Mouse (Mus musculus): Measurements from ENCODE around the gene Rasgrp1. TPM values are rescaled to one million over a fixed set of nuclear protein-coding genes. Genes with fewer than 3 reads are reported as not detected.

Gene Rasgrp1
- 0.21 and 0.40 TPM in 2 replicates for polyA plus RNA-seq (2016; fragmentation: Nextera tagmentation; extraction: Ambion mirVana)

DNA sequence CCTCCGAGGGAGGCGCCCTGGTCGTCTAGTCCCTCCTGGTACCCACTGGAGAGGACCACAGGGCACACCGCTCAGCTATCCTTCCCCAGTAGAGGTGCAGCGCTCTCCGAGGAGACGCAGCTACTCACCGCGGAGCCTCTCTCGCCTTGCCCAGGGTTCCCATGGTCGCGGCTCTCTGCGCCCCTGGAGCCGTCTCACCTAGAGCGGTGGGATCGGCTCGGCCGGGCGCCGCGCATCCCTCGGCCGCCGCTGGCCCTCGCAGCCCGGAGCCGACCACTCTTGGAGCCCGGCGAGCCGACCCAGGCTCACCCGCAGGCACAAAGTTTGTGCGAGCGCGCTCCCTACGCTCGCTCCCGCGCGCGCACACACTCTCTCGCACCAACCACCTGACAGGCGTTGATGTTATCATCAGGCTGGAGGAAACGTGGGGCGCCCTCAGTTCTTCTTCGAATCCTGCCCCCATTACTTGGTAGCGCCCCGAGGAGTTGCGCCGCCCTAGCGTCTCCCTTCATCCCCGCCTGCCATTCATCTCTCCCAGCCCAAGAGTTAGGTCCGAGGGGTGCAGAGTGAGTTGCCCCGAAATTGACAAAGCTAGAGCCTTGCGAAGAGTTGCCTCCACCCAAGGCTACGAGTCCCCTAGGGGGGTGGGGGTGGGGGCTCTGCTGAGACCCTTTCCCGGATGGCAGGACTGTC lies at the start of gene Rasgrp1:
Gene Rasgrp1 (minus strand): TSS at position 455 of the 693 bp plus-strand sequence.
- Histone ChIP-seq H3K27me3 (ENCODE audit: low read depth, poor library complexity, severe bottlenecking) (peaks cover 65% of the 10 kb centered on the region), H3K36me3 (no peaks in the 10 kb centered on the region), H3K4me3 (peak within 1 kb of the TSS; percentile 68), H3K9me3 (replicated peaks) (no peaks in the 10 kb centered on the region), H3K27ac (peak within 1 kb of the TSS; percentile 61), H3K4me1 (peaks cover 16% of the 10 kb centered on the region)
- 2% methylated on average over 56 of the region's 56 CpGs for WGBS
- peak; percentile 71 for DNase-seq (ENCODE audit: low spot score)

DNA sequence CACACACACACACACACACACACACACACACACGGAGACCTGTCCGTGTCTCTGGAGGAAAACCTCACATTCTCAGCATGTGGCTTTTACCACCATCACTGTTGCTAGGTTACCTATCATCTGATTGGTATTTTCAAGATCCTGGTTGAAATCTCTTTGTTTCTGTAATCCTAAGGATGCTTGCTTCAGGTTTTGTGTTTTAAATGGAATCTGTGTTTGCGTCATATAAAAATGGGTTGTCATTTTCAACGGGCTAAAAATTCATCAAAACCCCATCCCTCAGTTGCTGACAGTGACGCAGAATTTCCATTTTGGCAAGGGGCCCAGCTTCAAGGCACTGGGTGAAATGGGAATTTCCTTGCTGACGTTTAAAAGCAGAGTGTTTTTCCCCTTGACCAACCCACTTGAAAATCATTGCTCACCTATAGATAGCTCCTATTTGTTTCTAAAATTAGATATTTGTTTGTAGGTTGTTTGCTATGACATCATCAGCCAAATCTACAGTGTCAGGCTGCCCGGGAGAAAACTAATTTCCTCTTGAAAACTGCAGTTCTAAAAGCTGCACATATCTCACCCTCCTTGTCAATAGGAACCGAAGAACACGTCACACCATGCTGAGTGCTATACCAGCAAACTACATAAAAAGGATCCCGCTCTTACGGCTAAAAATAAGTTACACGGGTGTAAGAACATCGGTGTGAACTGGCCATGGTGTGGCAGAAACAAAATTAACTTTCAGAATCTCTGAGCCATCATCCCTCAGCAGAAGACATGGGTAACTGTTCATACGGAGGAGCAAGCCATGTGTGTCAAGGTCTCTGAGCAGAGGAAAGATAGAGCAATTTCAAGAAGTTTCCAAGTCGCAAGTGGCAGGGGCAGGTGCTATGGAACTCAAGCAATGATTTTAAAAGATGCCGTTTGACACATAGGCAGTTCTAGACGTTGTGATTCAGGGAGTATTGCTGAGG lies 47.4 kb upstream of the Rasgrp1 start:
- no peak overlapping the region for H3K4me3 ChIP-seq
- DNase-seq (ENCODE audit: low spot score) = no peak
- H3K4me1 ChIP-seq = no peaks in the 10 kb centered on the region
- no peaks in the 10 kb centered on the region for H3K36me3 ChIP-seq
- no peaks in the 10 kb centered on the region for H3K9me3 ChIP-seq (replicated peaks)
- H3K27me3 ChIP-seq (ENCODE audit: low read depth, poor library complexity, severe bottlenecking) = no peaks in the 10 kb centered on the region
- H3K27ac ChIP-seq = no peak overlapping the region
- WGBS = 89% methylated on average over 17 of the region's 17 CpGs

DNA sequence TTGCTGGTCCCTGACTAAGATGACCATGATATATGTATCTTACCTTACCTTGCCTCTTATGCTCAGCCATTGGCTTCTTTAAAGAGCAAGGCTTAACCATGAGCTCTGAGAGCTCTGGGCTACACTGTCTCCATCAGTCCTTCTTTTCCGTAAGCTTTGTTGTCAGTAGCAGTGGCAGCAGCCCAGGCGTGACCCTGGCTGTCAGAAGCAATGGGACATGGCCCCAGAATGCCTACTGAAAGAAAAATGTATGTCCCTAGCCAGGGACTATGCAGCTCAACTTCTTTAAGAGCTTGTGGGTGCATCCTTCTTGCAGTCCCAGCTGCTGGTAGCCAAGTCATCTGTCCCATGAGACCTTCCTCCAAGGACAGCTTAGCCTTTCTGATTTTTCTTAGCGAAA lies 46.7 kb upstream of the Rasgrp1 start:
- no peaks in the 10 kb centered on the region for H3K27me3 ChIP-seq (ENCODE audit: low read depth, poor library complexity, severe bottlenecking)
- no peaks in the 10 kb centered on the region for H3K4me1 ChIP-seq
- H3K4me3 ChIP-seq = no peak overlapping the region
- DNase-seq (ENCODE audit: low spot score) = no peak
- 92% methylated on average over 3 of the region's 3 CpGs for WGBS
- no peak overlapping the region for H3K27ac ChIP-seq
- H3K36me3 ChIP-seq = no peaks in the 10 kb centered on the region
- no peaks in the 10 kb centered on the region for H3K9me3 ChIP-seq (replicated peaks)

DNA sequence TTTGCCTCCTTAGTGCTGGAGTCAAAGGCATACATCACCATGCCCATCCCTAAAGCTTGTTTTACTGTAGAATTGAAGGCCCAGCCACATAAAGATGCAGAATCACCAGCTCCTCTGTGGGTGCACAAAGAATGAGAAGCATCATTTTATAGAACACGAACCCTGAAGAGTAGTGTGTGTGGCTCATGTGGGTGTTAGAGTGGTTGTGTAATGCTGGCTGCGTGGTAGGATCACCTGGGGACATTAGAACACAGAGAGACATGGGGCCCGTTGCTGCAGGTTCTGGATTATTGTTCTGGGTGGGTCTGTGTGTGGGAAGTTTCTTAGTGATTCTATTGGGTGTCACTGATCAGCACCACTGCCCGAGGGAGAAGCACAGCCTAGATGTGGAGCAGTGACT lies 45.3 kb upstream of the Rasgrp1 start:
- no peak for DNase-seq (ENCODE audit: low spot score)
- no peak overlapping the region for H3K4me3 ChIP-seq
- no peaks in the 10 kb centered on the region for H3K4me1 ChIP-seq
- no peak overlapping the region for H3K27ac ChIP-seq
- 86% methylated on average over 4 of the region's 4 CpGs for WGBS
- H3K9me3 ChIP-seq (replicated peaks) = no peaks in the 10 kb centered on the region
- no peaks in the 10 kb centered on the region for H3K36me3 ChIP-seq
- no peaks in the 10 kb centered on the region for H3K27me3 ChIP-seq (ENCODE audit: low read depth, poor library complexity, severe bottlenecking)

DNA sequence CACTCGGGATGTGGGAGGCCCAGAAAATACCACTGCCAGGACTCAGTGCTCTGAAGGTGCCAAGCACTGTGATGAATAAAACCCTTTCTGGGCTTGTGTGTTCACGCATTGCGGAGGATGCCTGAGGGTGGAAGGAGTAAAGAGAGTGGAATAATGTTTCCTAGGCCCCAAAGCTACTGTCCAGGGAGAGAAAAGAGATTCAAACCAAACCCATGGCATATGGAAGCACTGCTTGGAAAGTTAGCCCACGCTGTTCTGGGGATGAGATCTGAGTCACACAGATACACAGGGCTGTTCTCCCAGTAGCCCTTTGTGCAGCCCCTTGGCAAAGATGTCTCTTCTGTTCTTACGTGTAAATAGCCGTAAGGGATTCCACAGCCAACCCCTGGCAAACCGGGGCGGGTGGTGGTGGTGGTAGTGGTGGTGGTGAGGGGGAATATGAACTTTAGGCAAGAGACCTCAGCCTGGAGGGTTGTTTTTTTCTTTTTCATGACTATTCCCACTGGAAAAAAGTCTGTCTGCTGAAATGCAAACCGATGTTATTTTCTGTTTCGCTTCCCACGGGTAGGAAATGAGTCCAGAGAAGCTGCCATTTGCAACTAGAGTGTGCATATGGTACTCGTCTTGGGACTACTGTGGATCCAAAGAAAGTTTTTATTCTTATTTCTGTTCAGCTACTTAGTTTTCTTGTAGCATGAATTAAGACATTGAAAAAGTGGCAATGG lies 44.3 kb upstream of the Rasgrp1 start:
- no peak overlapping the region for H3K4me3 ChIP-seq
- no peaks in the 10 kb centered on the region for H3K9me3 ChIP-seq (replicated peaks)
- 88% methylated on average over 12 of the region's 12 CpGs for WGBS
- no peaks in the 10 kb centered on the region for H3K27me3 ChIP-seq (ENCODE audit: low read depth, poor library complexity, severe bottlenecking)
- DNase-seq (ENCODE audit: low spot score) = no peak
- H3K36me3 ChIP-seq = no peaks in the 10 kb centered on the region
- no peak overlapping the region for H3K27ac ChIP-seq
- no peaks in the 10 kb centered on the region for H3K4me1 ChIP-seq

DNA sequence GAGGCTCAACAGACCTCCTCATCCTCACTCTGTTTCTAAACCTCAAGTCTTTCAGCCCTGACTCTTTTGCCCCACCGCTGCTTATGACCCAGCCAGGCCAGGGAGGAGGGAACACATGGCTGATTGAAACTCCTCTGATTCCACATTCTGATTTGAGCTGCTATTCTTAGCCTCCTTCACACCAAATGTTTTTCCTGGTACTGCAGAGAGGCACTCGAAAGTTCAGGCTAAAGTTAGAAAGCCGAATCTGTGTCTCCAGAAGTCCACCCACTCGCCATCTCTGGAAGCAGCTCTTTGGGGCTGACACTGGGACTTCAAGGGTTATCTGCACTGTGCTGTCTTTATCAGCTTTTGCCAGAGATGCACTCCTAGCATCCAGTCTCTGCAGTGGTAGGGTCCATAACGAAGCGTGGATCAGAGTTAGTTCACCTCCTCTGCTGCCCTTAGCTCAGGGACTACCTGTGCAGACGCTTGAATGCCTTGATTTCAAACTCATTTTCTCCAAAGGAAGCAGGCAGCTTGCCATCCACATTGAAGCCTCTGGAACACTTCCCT lies 43.3 kb upstream of the Rasgrp1 start:
- no peak overlapping the region for H3K4me3 ChIP-seq
- H3K27ac ChIP-seq = no peak overlapping the region
- 73% methylated on average over 7 of the region's 7 CpGs for WGBS

DNA sequence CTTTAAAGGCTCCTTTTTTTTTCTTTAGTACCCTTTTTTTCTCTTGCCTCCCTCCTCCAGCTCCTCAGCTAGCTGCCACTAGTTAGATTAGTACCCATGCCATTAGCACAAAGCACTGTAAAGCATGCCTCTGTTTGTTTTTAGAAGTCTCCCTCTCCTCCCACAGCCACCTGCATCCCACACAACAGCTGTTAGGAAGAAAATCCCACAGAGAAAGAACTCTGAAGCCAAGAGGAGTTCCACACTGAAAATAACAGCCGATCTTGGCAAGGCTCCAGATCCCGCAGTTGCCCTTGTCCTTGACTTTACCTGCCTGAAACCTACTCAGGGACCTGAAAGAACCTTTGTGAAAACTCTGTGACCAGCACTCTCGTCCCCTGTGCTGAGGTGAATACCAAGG lies 38.5 kb upstream of the Rasgrp1 start:
- DNase-seq (ENCODE audit: low spot score) = no peak
- no peaks in the 10 kb centered on the region for H3K4me1 ChIP-seq
- no peaks in the 10 kb centered on the region for H3K36me3 ChIP-seq
- no peak overlapping the region for H3K4me3 ChIP-seq
- H3K27me3 ChIP-seq (ENCODE audit: low read depth, poor library complexity, severe bottlenecking) = no peaks in the 10 kb centered on the region
- H3K9me3 ChIP-seq (replicated peaks) = no peaks in the 10 kb centered on the region
- WGBS = 71% methylated on average over 3 of the region's 3 CpGs
- H3K27ac ChIP-seq = no peak overlapping the region

More for the DNA sequence above, 43.3 kb upstream of the Rasgrp1 start:
- no peak for DNase-seq (ENCODE audit: low spot score)
- H3K27me3 ChIP-seq (ENCODE audit: low read depth, poor library complexity, severe bottlenecking) = no peaks in the 10 kb centered on the region
- no peaks in the 10 kb centered on the region for H3K36me3 ChIP-seq
- H3K9me3 ChIP-seq (replicated peaks) = no peaks in the 10 kb centered on the region
- H3K4me1 ChIP-seq = no peaks in the 10 kb centered on the region

DNA sequence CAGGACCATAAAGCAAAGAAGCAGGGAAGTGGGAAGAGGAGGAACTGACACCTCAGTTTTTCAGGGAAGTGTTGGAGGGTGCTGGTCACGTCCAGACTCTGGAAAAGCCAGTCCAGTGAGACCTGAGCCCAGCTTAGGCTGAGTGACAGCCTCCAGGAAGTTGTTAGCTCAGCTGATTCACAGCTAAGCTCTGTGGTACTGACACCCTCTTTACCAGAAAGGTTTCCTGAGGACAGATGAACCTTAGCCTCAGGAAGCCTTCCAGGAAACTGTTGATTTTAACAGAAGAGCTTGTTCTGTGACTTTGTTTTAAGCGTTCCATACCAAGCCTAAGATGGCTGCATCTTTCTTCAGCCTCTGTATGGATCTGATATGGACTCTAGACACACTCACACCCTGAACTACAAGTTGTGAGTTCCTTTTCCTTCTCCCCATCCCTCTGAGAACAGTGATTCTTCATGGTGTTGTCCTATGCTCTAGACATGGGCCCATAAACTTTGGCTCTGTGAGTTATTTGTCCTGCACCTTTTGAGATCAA lies 31.6 kb upstream of the Rasgrp1 start:
- 61% methylated on average over 2 of the region's 2 CpGs for WGBS
- Histone ChIP-seq H3K4me3 (no peak overlapping the region), H3K27ac (no peak overlapping the region), H3K36me3 (no peaks in the 10 kb centered on the region), H3K27me3 (ENCODE audit: low read depth, poor library complexity, severe bottlenecking) (no peaks in the 10 kb centered on the region), H3K4me1 (no peaks in the 10 kb centered on the region), H3K9me3 (replicated peaks) (no peaks in the 10 kb centered on the region)
- no peak for DNase-seq (ENCODE audit: low spot score)

DNA sequence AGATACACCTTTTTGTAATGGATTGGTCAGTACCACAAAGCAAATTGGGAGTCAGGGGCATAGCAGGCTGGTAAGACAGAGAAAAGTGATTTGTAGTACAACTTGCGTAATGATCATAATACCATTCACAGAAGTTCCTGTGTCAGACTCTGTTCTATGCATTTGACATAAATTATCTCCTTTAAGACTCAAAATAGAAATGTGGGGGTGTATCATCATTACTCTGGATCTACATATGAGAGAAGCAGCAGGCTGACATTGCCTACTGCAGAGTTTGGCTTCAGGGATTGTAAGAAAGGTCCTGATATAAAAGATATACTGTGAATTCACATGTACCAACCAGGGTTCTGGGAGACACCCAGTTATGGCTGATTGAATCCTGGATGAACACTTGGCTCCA lies 28.9 kb upstream of the Rasgrp1 start:
- Histone ChIP-seq H3K9me3 (replicated peaks) (no peaks in the 10 kb centered on the region), H3K36me3 (no peaks in the 10 kb centered on the region), H3K27ac (no peak overlapping the region), H3K4me1 (peaks cover 3% of the 10 kb centered on the region), H3K4me3 (no peak overlapping the region), H3K27me3 (ENCODE audit: low read depth, poor library complexity, severe bottlenecking) (no peaks in the 10 kb centered on the region)
- 96% methylated on average over 1 of the region's 1 CpGs for WGBS
- DNase-seq (ENCODE audit: low spot score) = no peak

DNA sequence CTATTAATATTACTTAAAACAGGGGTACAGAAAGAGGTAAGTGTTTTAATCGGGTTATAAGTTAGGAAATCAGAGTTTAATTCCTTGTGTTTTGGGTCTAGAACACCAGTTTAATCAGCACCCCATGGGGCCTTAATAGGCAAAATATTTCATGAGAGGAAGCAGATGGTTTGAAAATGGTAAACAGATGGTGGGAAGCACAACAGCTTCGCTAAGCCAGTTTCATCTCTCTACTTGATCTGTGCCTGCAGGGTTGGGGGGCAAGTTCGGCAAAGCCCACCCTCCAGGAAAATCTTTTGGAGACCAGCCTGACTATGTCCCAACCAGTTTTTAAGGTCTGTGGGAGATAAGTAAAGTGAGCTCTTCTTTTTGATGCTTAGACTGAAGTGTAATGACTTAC lies 23.7 kb upstream of the Rasgrp1 start:
- no peak overlapping the region for H3K27ac ChIP-seq
- peaks cover 9% of the 10 kb centered on the region for H3K4me1 ChIP-seq
- 54% methylated on average over 3 of the region's 3 CpGs for WGBS
- H3K4me3 ChIP-seq = no peak overlapping the region
- H3K9me3 ChIP-seq (replicated peaks) = no peaks in the 10 kb centered on the region
- no peaks in the 10 kb centered on the region for H3K27me3 ChIP-seq (ENCODE audit: low read depth, poor library complexity, severe bottlenecking)
- no peak for DNase-seq (ENCODE audit: low spot score)
- H3K36me3 ChIP-seq = no peaks in the 10 kb centered on the region

DNA sequence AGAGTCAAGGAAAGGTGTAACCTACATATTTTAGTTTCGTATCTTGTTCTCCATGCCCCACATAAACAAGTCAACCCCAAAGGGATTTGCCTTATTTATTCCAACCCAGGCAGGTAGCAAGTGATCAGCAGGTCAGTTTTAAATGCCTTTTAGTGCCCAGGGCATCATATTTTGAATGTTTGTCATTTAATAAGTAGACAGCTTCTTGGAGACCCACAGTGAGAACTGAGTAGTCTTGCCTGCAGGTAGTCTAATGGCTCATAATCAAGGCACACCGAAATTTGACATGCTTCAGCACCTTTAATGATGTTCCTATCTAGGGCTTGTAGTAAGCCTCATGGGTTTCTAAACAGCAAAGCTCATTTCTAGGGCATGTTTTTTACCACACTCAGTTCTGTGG lies 21.3 kb upstream of the Rasgrp1 start:
- no peak for DNase-seq (ENCODE audit: low spot score)
- no peaks in the 10 kb centered on the region for H3K9me3 ChIP-seq (replicated peaks)
- H3K27me3 ChIP-seq (ENCODE audit: low read depth, poor library complexity, severe bottlenecking) = no peaks in the 10 kb centered on the region
- no peaks in the 10 kb centered on the region for H3K36me3 ChIP-seq
- 90% methylated on average over 2 of the region's 2 CpGs for WGBS
- H3K4me3 ChIP-seq = no peak overlapping the region
- H3K4me1 ChIP-seq = peaks cover 9% of the 10 kb centered on the region
- no peak overlapping the region for H3K27ac ChIP-seq

DNA sequence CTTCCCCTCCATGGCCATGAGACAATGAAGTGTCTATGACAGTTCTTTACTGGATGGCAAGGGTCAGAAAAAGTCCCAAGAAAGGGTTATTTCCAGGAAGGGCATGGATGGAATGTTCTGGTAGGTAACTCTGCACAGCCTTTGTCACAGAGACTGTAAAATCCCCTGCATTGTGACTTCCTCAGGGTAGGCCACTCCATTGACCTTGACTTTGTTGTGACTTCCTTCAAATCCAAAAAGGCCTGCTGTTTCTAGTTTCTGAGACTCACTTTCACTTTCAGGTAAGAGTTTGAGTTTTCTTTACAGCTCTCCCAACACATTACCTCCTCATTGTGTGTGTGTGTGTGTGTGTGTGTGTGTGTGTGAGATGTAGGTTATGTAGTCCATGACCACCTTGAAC lies 15.1 kb upstream of the Rasgrp1 start:
- no peak for DNase-seq (ENCODE audit: low spot score)
- Histone ChIP-seq H3K4me1 (no peaks in the 10 kb centered on the region), H3K4me3 (no peak overlapping the region), H3K27ac (no peak overlapping the region), H3K9me3 (replicated peaks) (no peaks in the 10 kb centered on the region), H3K36me3 (no peaks in the 10 kb centered on the region), H3K27me3 (ENCODE audit: low read depth, poor library complexity, severe bottlenecking) (no peaks in the 10 kb centered on the region)

All from limb, embryonic 10.5 days (tissue).